Mouse (Mus musculus) forebrain, embryonic 14.5 days (tissue): ENCODE results near the gene Ube2j1. TPM values are rescaled to one million over a fixed set of nuclear protein-coding genes. Genes with fewer than 3 reads are reported as not detected.
A peak's percentile ranks its signal among the peaks of the same experiment; 100 is the strongest.

Source experiments
- ATAC-seq: fragments of 200-750 bp; cut with Nextera tagmentation; 2 replicates; pipeline ENCODE4 v1.8.0; 2017; ENCODE audit warnings: mild to moderate bottlenecking, moderate library complexity
- DNase-seq: peaks from one replicate; pipeline ENCODE4 v3.0.0-alpha.2; 2015; ENCODE audit warnings: low spot score
- H3K27ac ChIP-seq: fragments of 300-500 bp; sonication (generic); 2 replicates; pipeline ENCODE4 v1.5.1; 2014; ENCODE audit warnings: low read depth, mild to moderate bottlenecking, control low read depth, low read length, moderate library complexity
- H3K27me3 ChIP-seq: fragments of 300-500 bp; sonication (generic); replicated peaks from 2 replicates; pipeline ENCODE4 v1.6.1; 2014; ENCODE audit warnings: low read length, control low read depth, mixed read lengths; ENCODE audit not compliant: control insufficient read depth, insufficient read depth
- H3K36me3 ChIP-seq: fragments of 300-500 bp; sonication (generic); 2 replicates; pipeline ENCODE4 v1.6.1; 2014; ENCODE audit warnings: low read length, control low read depth; ENCODE audit not compliant: control insufficient read depth, insufficient read depth
- H3K4me1 ChIP-seq: fragments of 300-500 bp; sonication (generic); 2 replicates; pipeline ENCODE4 v1.6.1; 2014; ENCODE audit warnings: antibody characterized with exemption, low read length, control low read depth; ENCODE audit not compliant: control insufficient read depth, insufficient read depth
- H3K4me2 ChIP-seq: fragments of 300-500 bp; sonication (generic); 2 replicates; pipeline ENCODE4 v1.6.1; 2014; ENCODE audit warnings: mild to moderate bottlenecking, control low read depth, low read length
- H3K4me3 ChIP-seq: fragments of 300-500 bp; sonication (generic); 2 replicates; pipeline ENCODE4 v1.5.1; 2014; ENCODE audit warnings: low read depth, low read length, control low read depth
- H3K9ac ChIP-seq: fragments of 300-500 bp; sonication (generic); 2 replicates; pipeline ENCODE4 v1.6.1; 2014; ENCODE audit warnings: mild to moderate bottlenecking, low read length, control low read depth, moderate library complexity
- H3K9me3 ChIP-seq: fragments of 300-500 bp; sonication (generic); replicated peaks from 2 replicates; pipeline ENCODE4 v1.6.1; 2016; ENCODE audit warnings: low read length, control low read depth, mixed read lengths; ENCODE audit not compliant: control insufficient read depth
- WGBS: fragments of 180-500 bp; shearing (Covaris S2); extraction: QIAGEN DNeasy Blood & Tissue Kit; methylation state at CpG from one replicate; pipeline ENCODE4 v1.1.7; 2014; 5-methylcytosine and 5-hydroxymethylcytosine counted together
- polyA plus RNA-seq: library from polyadenylated mRNA; unstranded; fragments of >200 nt; fragmentation: Nextera tagmentation; extraction: Ambion mirVana; gene quantifications from 2 replicates; pipeline ENCODE4 v1.2.1, GENCODE M21; 2014

Ube2j1 gene
- polyA plus RNA-seq, 1 experiment from 2014 or later = 53.5 TPM

- H3K9me3 ChIP-seq = no peaks in the 10 kb centered on the region
- no peaks in the 10 kb centered on the region for H3K4me1 ChIP-seq
- no peaks in the 10 kb centered on the region for H3K27me3 ChIP-seq
- H3K4me3 ChIP-seq = no peak overlapping the region
- H3K9ac ChIP-seq = no peak overlapping the region
- WGBS = 96% methylated on average over 11 of the region's 11 CpGs
- H3K4me2 ChIP-seq = no peak overlapping the region
- H3K36me3 ChIP-seq = peaks cover 31% of the 10 kb centered on the region
- H3K27ac ChIP-seq = no peak overlapping the region
- DNase-seq = no peak
- no peak for ATAC-seq
Observed at GRCm38 (mm10) chr4:33006844-33007243, 24.4 kb upstream of the Ube2j1 start.

GRCm38 (mm10) chr4:33007443-33008217, 23.6 kb upstream of the Ube2j1 start:
- ATAC-seq = no peak
- no peak for DNase-seq

GRCm38 (mm10) chr4:33010078-33010477, 21.1 kb upstream of the Ube2j1 start:
- H3K4me3 ChIP-seq = no peak overlapping the region

More at GRCm38 (mm10) chr4:33007443-33008217, 23.6 kb upstream of the Ube2j1 start:
- Histone ChIP-seq H3K27ac (no peak overlapping the region), H3K9me3 (no peaks in the 10 kb centered on the region), H3K4me1 (no peaks in the 10 kb centered on the region), H3K4me2 (no peak overlapping the region), H3K9ac (no peak overlapping the region), H3K4me3 (no peak overlapping the region), H3K36me3 (peaks cover 31% of the 10 kb centered on the region), H3K27me3 (no peaks in the 10 kb centered on the region)
- 86% methylated on average over 9 of the region's 9 CpGs for WGBS

GRCm38 (mm10) chr4:33012484-33012883, 18.7 kb upstream of the Ube2j1 start:
- Histone ChIP-seq H3K4me2 (no peak overlapping the region), H3K27me3 (no peaks in the 10 kb centered on the region), H3K9me3 (no peaks in the 10 kb centered on the region), H3K4me1 (no peaks in the 10 kb centered on the region), H3K9ac (no peak overlapping the region), H3K27ac (no peak overlapping the region), H3K36me3 (peaks cover 22% of the 10 kb centered on the region), H3K4me3 (no peak overlapping the region)
- ATAC-seq (no peak), DNase-seq (no peak)
- WGBS = 74% methylated on average over 4 of the region's 4 CpGs

More at GRCm38 (mm10) chr4:33010078-33010477, 21.1 kb upstream of the Ube2j1 start:
- Histone ChIP-seq H3K27ac (no peak overlapping the region), H3K4me2 (no peak overlapping the region), H3K9me3 (no peaks in the 10 kb centered on the region), H3K4me1 (no peaks in the 10 kb centered on the region), H3K36me3 (peaks cover 32% of the 10 kb centered on the region), H3K27me3 (no peaks in the 10 kb centered on the region), H3K9ac (no peak overlapping the region)
- WGBS = 97% methylated on average over 1 of the region's 1 CpGs
- ATAC-seq (no peak), DNase-seq (no peak)

- Histone ChIP-seq H3K9me3 (no peaks in the 10 kb centered on the region), H3K4me3 (no peak overlapping the region), H3K4me1 (no peaks in the 10 kb centered on the region), H3K27me3 (no peaks in the 10 kb centered on the region), H3K36me3 (peaks cover 26% of the 10 kb centered on the region), H3K9ac (no peak overlapping the region), H3K27ac (no peak overlapping the region), H3K4me2 (no peak overlapping the region)
- DNase-seq (peak; percentile 94), ATAC-seq (peak; percentile 94)
- 46% methylated on average over 9 of the region's 9 CpGs for WGBS
Observed at GRCm38 (mm10) chr4:33018361-33018999, 12.7 kb upstream of the Ube2j1 start.

- WGBS = 89% methylated on average over 8 of the region's 8 CpGs
- H3K4me3 ChIP-seq = no peak overlapping the region
- H3K27me3 ChIP-seq = no peaks in the 10 kb centered on the region
- ATAC-seq (no peak), DNase-seq (no peak)
- H3K4me2 ChIP-seq = no peak overlapping the region
- H3K27ac ChIP-seq = no peak overlapping the region
- no peak overlapping the region for H3K9ac ChIP-seq
- H3K4me1 ChIP-seq = 0 out of 2 replicates have a peak, but pooled peaks cover under 1% of the 10 kb centered on the region
- no peaks in the 10 kb centered on the region for H3K9me3 ChIP-seq
- peaks cover 12% of the 10 kb centered on the region; the same call in 1 of the 2 replicates for H3K36me3 ChIP-seq
Observed at GRCm38 (mm10) chr4:33024420-33024819, 6.8 kb upstream of the Ube2j1 start.

- Histone ChIP-seq H3K4me2 (no peak overlapping the region), H3K36me3 (0 out of 2 replicates have a peak, but pooled peaks cover 4% of the 10 kb centered on the region), H3K9me3 (no peaks in the 10 kb centered on the region), H3K4me3 (no peak overlapping the region), H3K9ac (no peak overlapping the region), H3K4me1 (peaks cover 10% of the 10 kb centered on the region), H3K27me3 (no peaks in the 10 kb centered on the region), H3K27ac (no peak overlapping the region)
- 90% methylated on average over 7 of the region's 7 CpGs for WGBS
- ATAC-seq = no peak
- no peak for DNase-seq
Observed at GRCm38 (mm10) chr4:33029104-33029503, 2.1 kb upstream of the Ube2j1 start.

GRCm38 (mm10) chr4:33030264-33031194, 687 bp upstream of the Ube2j1 start:
- H3K4me3 ChIP-seq = peak overlapping the region; percentile 75
- WGBS = 2% methylated on average over 51 of the region's 55 CpGs
- peaks cover 10% of the 10 kb centered on the region for H3K4me1 ChIP-seq
- ATAC-seq (peak; percentile 82), DNase-seq (peak; percentile 41)
- H3K36me3 ChIP-seq = 0 out of 2 replicates have a peak, but pooled peaks cover 3% of the 10 kb centered on the region
- H3K9ac ChIP-seq = peak overlapping the region; percentile 97
- H3K27me3 ChIP-seq = no peaks in the 10 kb centered on the region
- H3K27ac ChIP-seq = peak overlapping the region; percentile 97
- H3K4me2 ChIP-seq = peak overlapping the region; percentile 58
- no peaks in the 10 kb centered on the region for H3K9me3 ChIP-seq
